Mouse (Mus musculus) layer of hippocampus, adult 8-10 months (tissue): ENCODE measurements at regions not wholly inside any gene's neighbourhood (a gene's known extent, or its start where the extent isn't known, plus 50 kb on each side); places are given as distances from the start of the nearest gene placed in this dataset.
A peak's percentile ranks its signal among the peaks of the same experiment; 100 is the strongest.

Experiments
- DNase-seq, 2 experiments: peaks; one replicate each; pipeline ENCODE4 v3.0.0; 2022; ENCODE audit warnings: low spot score in 2 of 2

- no peak for DNase-seq
These were observed 93.7 kb upstream of the Zmiz1 start for GRCm38 (mm10) chr14:25365226-25365800.

GRCm38 (mm10) chr14:25366009-25366408, 93.0 kb upstream of the Zmiz1 start:
- DNase-seq = peak in 1 of 2 experiments; percentile 36

- no peak for DNase-seq
These were observed 88.5 kb upstream of the Zmiz1 start for GRCm38 (mm10) chr14:25370306-25371020.

GRCm38 (mm10) chr14:25371021-25371400, 88.0 kb upstream of the Zmiz1 start:
- DNase-seq = no peak

- peak; percentile 60 to 80 for DNase-seq
These were observed 87.3 kb upstream of the Zmiz1 start for GRCm38 (mm10) chr14:25371661-25372060.

- DNase-seq = no peak
These were observed 86.4 kb upstream of the Zmiz1 start for GRCm38 (mm10) chr14:25372581-25372980.

GRCm38 (mm10) chr14:25373167-25373566, 85.8 kb upstream of the Zmiz1 start:
- no peak for DNase-seq

- no peak for DNase-seq
These were observed 84.0 kb upstream of the Zmiz1 start for GRCm38 (mm10) chr14:25375001-25375400.

- DNase-seq = no peak
These were observed 81.9 kb upstream of the Zmiz1 start for GRCm38 (mm10) chr14:25377091-25377490.

- DNase-seq = no peak
These were observed 81.5 kb upstream of the Zmiz1 start for GRCm38 (mm10) chr14:25377554-25377899.

- peak; percentile 81 to 87 for DNase-seq
These were observed 80.9 kb upstream of the Zmiz1 start for GRCm38 (mm10) chr14:25377900-25378716.

GRCm38 (mm10) chr14:25378717-25379224, 80.2 kb upstream of the Zmiz1 start:
- DNase-seq = peak in 1 of 2 experiments; percentile 20

- DNase-seq = no peak
These were observed 75.7 kb upstream of the Zmiz1 start for GRCm38 (mm10) chr14:25383169-25383824.

- no peak for DNase-seq
These were observed 73.3 kb upstream of the Zmiz1 start for GRCm38 (mm10) chr14:25385644-25386043.

- no peak for DNase-seq
These were observed 71.2 kb upstream of the Zmiz1 start for GRCm38 (mm10) chr14:25387780-25388179.

- DNase-seq = no peak
These were observed 69.7 kb upstream of the Zmiz1 start for GRCm38 (mm10) chr14:25389314-25389713.

- DNase-seq = no peak
These were observed 66.6 kb upstream of the Zmiz1 start for GRCm38 (mm10) chr14:25392412-25392811.

- DNase-seq = no peak
These were observed 66.0 kb upstream of the Zmiz1 start for GRCm38 (mm10) chr14:25392940-25393339.

- no peak for DNase-seq
These were observed 64.1 kb upstream of the Zmiz1 start for GRCm38 (mm10) chr14:25394931-25395330.

- no peak for DNase-seq
These were observed 61.9 kb upstream of the Zmiz1 start for GRCm38 (mm10) chr14:25396990-25397531.

GRCm38 (mm10) chr14:25397751-25398150, 61.2 kb upstream of the Zmiz1 start:
- no peak for DNase-seq
